Mouse (Mus musculus) stomach, embryonic 16.5 days (tissue): Measurements from ENCODE around the gene Vmn2r27. TPM values are rescaled to one million over a fixed set of nuclear protein-coding genes. Genes with fewer than 3 reads are reported as not detected.

Source experiments
- ATAC-seq: fragments of 200-750 bp; cut with Nextera tagmentation; 2 replicates; pipeline ENCODE4 v1.8.0; 2017; ENCODE audit warnings: moderate number of reproducible peaks, moderate TSS enrichment; ENCODE audit not compliant: insufficient read depth, low FRiP score
- H3K27ac ChIP-seq: fragments of 300-500 bp; sonication (generic); 2 replicates; pipeline ENCODE4 v1.5.1; 2014; ENCODE audit warnings: low read length
- H3K27me3 ChIP-seq: fragments of 300-500 bp; sonication (generic); 2 replicates; pipeline ENCODE4 v1.6.1; 2014; ENCODE audit warnings: low read length, control low read depth, mixed read lengths; ENCODE audit not compliant: control insufficient read depth, insufficient read depth
- H3K36me3 ChIP-seq: fragments of 300-500 bp; sonication (generic); 2 replicates; pipeline ENCODE4 v1.6.1; 2014; ENCODE audit warnings: low read length; ENCODE audit not compliant: control insufficient read depth, insufficient read depth
- H3K4me1 ChIP-seq: fragments of 300-500 bp; sonication (generic); 2 replicates; pipeline ENCODE4 v1.6.1; 2014; ENCODE audit warnings: low read length, control low read depth, mixed read lengths; ENCODE audit not compliant: control insufficient read depth, insufficient read depth
- H3K4me2 ChIP-seq: fragments of 300-500 bp; sonication (generic); 2 replicates; pipeline ENCODE4 v1.6.1; 2014; ENCODE audit warnings: low read depth, low read length, mixed read lengths
- H3K4me3 ChIP-seq: fragments of 300-500 bp; sonication (generic); replicated peaks from 2 replicates; pipeline ENCODE4 v1.5.1; 2014; ENCODE audit warnings: mild to moderate bottlenecking, low read length
- H3K9ac ChIP-seq: fragments of 300-500 bp; sonication (generic); 2 replicates; pipeline ENCODE4 v1.6.1; 2014; ENCODE audit warnings: low read length
- H3K9me3 ChIP-seq: fragments of 300-500 bp; sonication (generic); replicated peaks from 2 replicates; pipeline ENCODE4 v1.6.1; 2016; ENCODE audit warnings: low read length, control low read depth; ENCODE audit not compliant: control insufficient read depth
- WGBS: fragments of 180-500 bp; shearing (Covaris S2); extraction: QIAGEN DNeasy Blood & Tissue Kit; methylation state at CpG from one replicate; pipeline ENCODE4 v1.1.7; 2014; 5-methylcytosine and 5-hydroxymethylcytosine counted together
- polyA plus RNA-seq: library from polyadenylated mRNA; unstranded; fragments of >200 nt; fragmentation: Nextera tagmentation; extraction: Ambion mirVana; gene quantifications from 2 replicates; pipeline ENCODE4 v1.2.1, GENCODE M21; 2015

Vmn2r27 gene
- not detected in 2 replicates for polyA plus RNA-seq

- no peak for ATAC-seq
- Histone ChIP-seq H3K4me2 (no peak within 1 kb of the TSS), H3K27ac (no peak within 1 kb of the TSS), H3K36me3 (no peaks in the 10 kb centered on the region), H3K9me3 (no peaks in the 10 kb centered on the region), H3K4me3 (no peak within 1 kb of the TSS), H3K4me1 (no peaks in the 10 kb centered on the region), H3K27me3 (no peaks in the 10 kb centered on the region), H3K9ac (no peak within 1 kb of the TSS)
- WGBS, result 74% methylated on average over 1 of the region's 1 CpGs
Measured at GRCm38 (mm10) chr6:124231756-124232155, at the start of gene Vmn2r27. Gene Vmn2r27 (minus strand): TSS chr6:124231856.

- Histone ChIP-seq H3K4me1 (no peaks in the 10 kb centered on the region), H3K27me3 (no peaks in the 10 kb centered on the region), H3K9me3 (no peaks in the 10 kb centered on the region), H3K36me3 (no peaks in the 10 kb centered on the region), H3K9ac (no peak overlapping the region), H3K4me2 (no peak overlapping the region), H3K27ac (no peak overlapping the region), H3K4me3 (no peak overlapping the region)
- WGBS, result 79% methylated on average over 5 of the region's 5 CpGs
- ATAC-seq, result no peak
Measured at GRCm38 (mm10) chr6:124278291-124278690, 46.6 kb upstream of the Vmn2r27 start.

GRCm38 (mm10) chr6:124277641-124278040, 46.0 kb upstream of the Vmn2r27 start:
- ATAC-seq, result no peak
- 72% methylated on average over 5 of the region's 5 CpGs for WGBS
- Histone ChIP-seq H3K9me3 (no peaks in the 10 kb centered on the region), H3K4me1 (no peaks in the 10 kb centered on the region), H3K4me3 (no peak overlapping the region), H3K4me2 (no peak overlapping the region), H3K27ac (no peak overlapping the region), H3K36me3 (no peaks in the 10 kb centered on the region), H3K27me3 (no peaks in the 10 kb centered on the region), H3K9ac (no peak overlapping the region)

GRCm38 (mm10) chr6:124273231-124273880, 41.7 kb upstream of the Vmn2r27 start:
- Histone ChIP-seq H3K27me3 (no peaks in the 10 kb centered on the region), H3K9me3 (no peaks in the 10 kb centered on the region), H3K9ac (no peak overlapping the region), H3K36me3 (no peaks in the 10 kb centered on the region), H3K4me3 (no peak overlapping the region), H3K4me1 (no peaks in the 10 kb centered on the region), H3K4me2 (no peak overlapping the region), H3K27ac (no peak overlapping the region)
- 65% methylated on average over 5 of the region's 5 CpGs for WGBS
- no peak for ATAC-seq

- Histone ChIP-seq H3K27ac (no peak overlapping the region), H3K4me2 (no peak overlapping the region), H3K36me3 (no peaks in the 10 kb centered on the region), H3K9ac (no peak overlapping the region), H3K4me3 (no peak overlapping the region), H3K27me3 (no peaks in the 10 kb centered on the region), H3K9me3 (no peaks in the 10 kb centered on the region), H3K4me1 (no peaks in the 10 kb centered on the region)
- WGBS, result 4% methylated on average over 3 of the region's 3 CpGs
- ATAC-seq, result 0 out of 2 replicates have a peak, but pooled peaks have one; percentile 47
Measured at GRCm38 (mm10) chr6:124262696-124263095, 31.0 kb upstream of the Vmn2r27 start.

- H3K9ac ChIP-seq, result no peak overlapping the region
- H3K4me1 ChIP-seq, result no peaks in the 10 kb centered on the region
- ATAC-seq, result peak; percentile 69; the same call in 1 of the 2 replicates
- H3K9me3 ChIP-seq, result no peaks in the 10 kb centered on the region
- no peak overlapping the region for H3K27ac ChIP-seq
- 23% methylated on average over 11 of the region's 14 CpGs for WGBS
- no peaks in the 10 kb centered on the region for H3K36me3 ChIP-seq
- H3K4me2 ChIP-seq, result no peak overlapping the region
- no peak overlapping the region for H3K4me3 ChIP-seq
- no peaks in the 10 kb centered on the region for H3K27me3 ChIP-seq
Measured at GRCm38 (mm10) chr6:124260198-124260931, 28.7 kb upstream of the Vmn2r27 start.

- WGBS, result 77% methylated on average over 6 of the region's 6 CpGs
- no peak overlapping the region for H3K4me3 ChIP-seq
- H3K4me2 ChIP-seq, result no peak overlapping the region
- no peak overlapping the region for H3K9ac ChIP-seq
- H3K36me3 ChIP-seq, result no peaks in the 10 kb centered on the region
- no peak overlapping the region for H3K27ac ChIP-seq
- no peaks in the 10 kb centered on the region for H3K27me3 ChIP-seq
- no peaks in the 10 kb centered on the region for H3K9me3 ChIP-seq
- no peaks in the 10 kb centered on the region for H3K4me1 ChIP-seq
- no peak for ATAC-seq
Measured at GRCm38 (mm10) chr6:124255721-124256470, 24.2 kb upstream of the Vmn2r27 start.

- Histone ChIP-seq H3K9ac (no peak overlapping the region), H3K4me1 (no peaks in the 10 kb centered on the region), H3K36me3 (no peaks in the 10 kb centered on the region), H3K4me3 (no peak overlapping the region), H3K9me3 (no peaks in the 10 kb centered on the region), H3K27ac (no peak overlapping the region), H3K4me2 (no peak overlapping the region), H3K27me3 (no peaks in the 10 kb centered on the region)
- 70% methylated on average over 4 of the region's 4 CpGs for WGBS
- ATAC-seq, result no peak
Measured at GRCm38 (mm10) chr6:124202116-124202515, 29.5 kb downstream of the Vmn2r27 start.
